Mouse (Mus musculus) common myeloid progenitor, adult 5-6 weeks (primary cell): ENCODE measurements around the gene Mid1. TPM values are rescaled to one million over a fixed set of nuclear protein-coding genes. Genes with fewer than 3 reads are reported as not detected.
"Not testable (repeated sequence)": the region's sequence is repeated elsewhere in the genome, so short reads cannot be mapped to it uniquely, and the experiment has no call there.

Experiments
- ATAC-seq: replicated peaks from 2 replicates; pipeline ENCODE4 v1.8.0; 2016; ENCODE audit warnings: low read depth, mild to moderate bottlenecking, moderate TSS enrichment, inconsistent platforms; ENCODE audit not compliant: poor library complexity, severe bottlenecking
- total RNA-seq: library from RNA; stranded (forward); fragments of 200-1000, 187-1606 nt; gene quantifications from 2 replicates; pipeline ENCODE4 v1.2.3, GENCODE M21; 2017

The Mid1 gene
- total RNA-seq, 1 experiment from 2014 or later, result 10.3 TPM

DNA sequence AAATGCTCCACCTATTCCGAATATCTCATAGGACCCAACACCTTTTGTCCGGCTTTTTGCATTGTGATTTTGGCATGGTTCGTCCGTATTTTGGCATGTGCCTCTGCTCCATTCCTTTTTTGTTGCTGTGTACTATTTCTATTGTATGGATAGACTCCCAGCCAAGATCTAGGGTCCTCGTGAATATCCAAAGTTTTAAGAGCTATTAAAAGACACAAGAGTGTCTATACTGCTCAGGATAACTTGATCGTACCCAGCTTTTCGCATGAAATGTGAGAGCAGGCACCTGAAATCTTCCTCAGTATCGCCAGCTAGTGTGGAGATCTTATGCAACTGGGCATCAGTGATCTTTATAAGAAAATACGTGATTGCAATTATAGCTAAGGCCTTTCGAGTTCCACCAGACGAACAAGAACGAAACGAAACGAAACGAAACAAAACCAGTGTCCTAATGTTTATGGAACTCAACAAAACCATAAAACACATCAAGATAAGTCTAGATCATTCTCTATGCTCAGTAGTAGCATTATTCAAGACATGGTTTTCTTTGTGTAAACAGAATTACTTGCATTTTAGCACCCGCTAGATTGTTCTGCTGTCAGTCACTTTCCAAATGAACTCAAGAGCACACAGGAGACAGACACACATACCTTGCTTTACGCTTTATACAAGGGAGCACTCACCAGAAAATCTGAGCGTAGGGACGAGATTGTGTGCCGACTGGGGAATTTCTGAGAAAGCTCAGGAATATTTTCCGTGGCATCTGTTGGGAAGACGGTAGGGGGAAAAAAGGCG is 297.8 kb downstream of the Mid1 start:
- ATAC-seq, result not testable (repeated sequence)

DNA sequence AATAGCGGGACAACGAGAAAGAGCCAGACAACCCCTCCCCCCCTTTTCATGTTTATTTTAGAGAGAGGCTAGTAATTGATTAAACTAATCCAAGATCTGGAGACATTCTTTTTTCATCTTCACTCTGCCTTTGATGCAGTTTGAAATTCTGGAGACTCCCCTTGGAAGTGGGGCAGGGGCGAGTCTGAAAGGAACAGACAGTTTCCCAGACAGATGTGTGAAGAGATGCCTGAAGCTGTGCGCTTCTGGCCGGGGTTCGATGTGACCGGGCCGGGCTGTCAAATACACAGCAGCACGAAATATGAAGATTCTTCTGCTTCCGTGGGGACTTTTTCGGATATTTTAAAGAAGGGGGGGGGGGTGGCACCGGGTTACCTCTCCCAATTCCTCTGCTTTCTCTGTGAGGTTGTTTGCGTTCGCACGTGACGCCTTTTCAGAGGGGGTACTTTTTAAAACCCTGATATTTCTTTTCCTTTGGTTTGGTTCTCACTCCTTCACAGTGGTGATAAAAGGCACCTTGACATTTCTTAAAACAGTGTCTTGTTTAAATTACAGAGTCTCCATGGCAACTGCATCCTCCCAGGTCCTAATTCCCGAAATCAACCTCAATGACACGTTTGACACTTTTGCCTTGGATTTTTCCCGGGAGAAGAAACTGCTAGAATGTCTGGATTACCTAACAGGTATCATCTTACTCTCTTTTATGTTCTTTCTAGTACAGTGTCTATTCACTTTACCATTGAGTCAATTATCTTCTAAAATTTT is 298.6 kb downstream of the Mid1 start:
- ATAC-seq, result not testable (repeated sequence)

DNA sequence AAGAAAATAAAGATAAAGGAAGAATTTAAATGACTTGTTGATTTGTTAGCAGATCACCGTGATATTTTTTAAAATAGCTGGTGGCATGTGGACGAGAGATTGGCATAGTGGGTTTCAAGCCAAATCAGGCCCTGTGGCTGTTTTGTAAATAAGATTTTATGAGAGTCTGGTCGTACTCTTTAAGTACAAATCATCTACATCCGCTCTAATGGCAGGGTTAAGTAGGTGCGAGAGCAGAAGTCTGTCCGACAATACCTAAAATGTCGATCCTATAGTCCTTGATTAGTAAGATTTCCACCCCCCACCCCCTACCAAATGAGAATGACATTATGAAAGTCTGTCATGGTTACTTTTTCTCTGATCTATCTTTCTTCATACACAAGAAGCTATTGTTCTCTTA is 299.3 kb downstream of the Mid1 start:
- not testable (repeated sequence) for ATAC-seq

DNA sequence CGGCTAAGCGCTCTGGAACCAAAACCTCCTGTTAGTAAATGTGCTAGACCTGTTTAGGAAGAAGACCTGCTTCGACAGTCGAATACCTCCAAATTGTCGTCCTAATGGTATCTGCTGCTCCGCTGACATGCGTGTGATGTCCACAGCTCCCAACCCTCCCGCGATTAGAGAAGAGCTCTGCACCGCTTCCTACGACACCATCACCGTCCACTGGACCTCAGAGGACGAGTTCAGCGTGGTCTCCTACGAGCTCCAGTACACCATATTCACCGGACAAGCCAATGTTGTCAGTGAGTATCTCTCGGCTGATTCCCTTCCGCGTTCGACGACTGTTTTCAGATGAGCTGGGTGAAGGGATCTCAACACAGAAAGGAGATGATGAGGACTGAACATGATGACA is 299.9 kb downstream of the Mid1 start:
- ATAC-seq, result not testable (repeated sequence)

DNA sequence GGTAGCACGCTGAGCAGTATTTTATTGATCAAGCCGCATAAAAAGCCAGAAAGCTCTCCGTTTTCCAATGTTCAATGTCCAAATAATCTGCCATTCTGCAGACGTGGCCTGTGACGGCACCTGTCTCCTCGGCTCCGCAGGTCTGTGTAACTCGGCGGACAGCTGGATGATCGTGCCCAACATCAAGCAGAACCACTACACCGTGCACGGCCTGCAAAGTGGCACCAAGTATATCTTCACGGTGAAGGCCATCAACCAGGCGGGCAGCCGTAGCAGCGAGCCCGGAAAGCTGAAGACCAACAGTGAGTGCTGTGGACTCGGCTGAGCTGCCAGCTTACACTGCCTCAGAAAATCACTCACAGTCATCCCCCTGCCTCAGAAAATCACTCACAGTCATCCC is 300.8 kb downstream of the Mid1 start:
- ATAC-seq, result not testable (repeated sequence)

DNA sequence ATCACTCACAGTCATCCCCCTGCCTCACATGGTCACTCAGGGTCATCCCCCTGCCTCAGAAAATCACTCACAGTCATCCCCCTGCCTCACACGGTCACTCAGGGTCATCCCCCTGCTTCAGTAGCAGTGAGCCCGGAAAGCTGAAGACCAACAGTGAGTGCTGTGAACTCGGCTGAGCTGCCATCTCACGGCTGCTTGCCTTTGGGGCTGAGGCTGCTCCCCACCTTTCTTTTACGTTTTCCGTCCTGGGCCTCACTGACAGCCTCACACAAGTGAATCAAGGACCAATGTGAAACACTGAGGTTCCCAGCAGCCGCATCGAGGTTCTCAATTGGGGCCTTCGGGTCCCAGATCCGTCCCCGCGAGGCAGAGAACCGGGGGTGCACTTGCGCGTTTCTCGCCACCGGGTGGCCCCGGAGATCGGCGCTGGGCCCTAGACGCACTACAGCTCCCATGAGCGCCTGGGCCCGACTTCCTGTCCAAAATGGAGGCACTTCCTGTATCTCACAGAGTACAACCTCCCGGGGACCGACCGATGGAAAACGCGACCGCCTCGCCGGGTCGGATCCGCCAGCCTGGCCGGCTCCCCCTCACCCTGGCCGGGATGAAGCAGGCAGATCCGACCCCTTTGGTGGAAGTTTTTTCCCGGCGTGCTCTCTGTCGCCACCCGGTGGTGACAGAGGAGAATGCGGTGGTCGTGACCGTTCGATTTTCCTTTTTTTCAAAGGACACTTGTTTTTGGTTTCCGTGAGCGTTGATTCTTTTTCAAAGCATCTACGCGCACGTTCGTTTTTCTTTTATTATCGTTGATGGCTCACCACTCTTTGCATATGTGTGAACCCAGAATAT is 301.7 kb downstream of the Mid1 start:
- peak; percentile 43 for ATAC-seq

DNA sequence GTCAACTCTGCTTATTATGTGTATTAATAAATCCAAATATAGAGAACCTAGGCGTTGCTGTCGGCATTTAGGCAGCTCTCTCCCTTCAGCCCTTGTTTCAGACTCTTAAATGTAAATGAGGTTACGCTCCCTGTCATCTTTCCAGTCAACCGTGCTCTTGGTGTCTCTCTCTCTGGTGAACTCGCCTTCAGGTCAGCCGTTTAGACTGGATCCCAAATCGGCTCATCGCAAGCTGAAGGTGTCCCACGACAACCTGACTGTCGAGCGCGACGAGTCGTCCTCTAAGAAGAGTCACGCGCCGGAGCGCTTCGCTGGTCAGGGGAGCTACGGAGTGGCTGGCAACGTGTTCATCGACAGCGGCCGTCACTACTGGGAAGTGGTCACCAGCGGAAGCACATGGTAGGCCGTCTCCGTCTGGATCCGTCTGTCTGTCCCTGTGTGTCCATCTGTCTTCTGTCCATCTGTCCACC is 302.4 kb downstream of the Mid1 start:
- ATAC-seq, result not testable (repeated sequence)

DNA sequence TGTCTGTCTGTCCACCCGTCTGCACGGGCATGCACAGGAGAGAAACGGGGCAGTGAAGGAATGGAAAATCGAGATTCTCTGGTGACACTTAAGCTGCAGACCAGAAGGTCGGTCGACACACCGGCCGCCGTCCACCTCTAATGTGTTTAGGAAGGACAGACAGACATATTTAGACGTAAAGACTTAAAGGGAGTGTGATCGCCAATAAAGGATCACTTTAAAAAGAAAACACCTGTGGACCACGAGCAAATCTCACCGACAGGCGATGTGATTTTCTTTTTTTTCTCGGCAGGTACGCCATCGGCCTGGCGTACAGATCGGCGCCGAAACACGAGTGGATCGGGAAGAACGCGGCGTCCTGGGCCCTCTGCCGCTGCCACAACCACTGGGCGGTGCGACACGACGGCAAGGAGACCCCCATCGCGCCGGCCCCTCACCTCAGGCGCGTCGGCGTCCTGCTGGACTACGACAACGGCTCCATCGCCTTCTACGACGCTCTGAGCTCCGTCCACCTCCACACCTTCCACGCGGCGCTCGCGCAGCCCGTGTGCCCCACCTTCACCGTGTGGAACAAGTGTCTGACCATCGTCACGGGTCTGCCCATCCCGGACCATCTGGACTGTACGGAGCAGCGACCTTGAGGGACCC is 303.7 kb downstream of the Mid1 start:
- not testable (repeated sequence) for ATAC-seq

DNA sequence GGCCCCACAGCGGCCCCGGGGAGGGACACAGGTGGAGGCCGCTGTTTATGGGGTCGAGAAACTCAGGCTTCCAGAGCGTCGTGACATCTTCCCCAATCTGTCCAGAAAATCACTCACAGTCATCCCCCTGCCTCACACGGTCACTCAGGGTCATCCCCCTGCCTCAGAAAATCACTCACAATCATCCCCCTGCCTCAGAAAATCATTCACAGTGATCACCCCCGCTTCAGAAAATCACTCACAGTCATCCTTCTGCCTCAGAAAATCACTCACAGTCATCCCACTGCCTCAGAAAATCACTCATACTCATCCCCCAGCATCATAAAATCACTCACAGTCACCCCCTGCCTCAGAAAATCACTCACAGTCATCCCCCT is 304.2 kb downstream of the Mid1 start:
- ATAC-seq, result not testable (repeated sequence)

DNA sequence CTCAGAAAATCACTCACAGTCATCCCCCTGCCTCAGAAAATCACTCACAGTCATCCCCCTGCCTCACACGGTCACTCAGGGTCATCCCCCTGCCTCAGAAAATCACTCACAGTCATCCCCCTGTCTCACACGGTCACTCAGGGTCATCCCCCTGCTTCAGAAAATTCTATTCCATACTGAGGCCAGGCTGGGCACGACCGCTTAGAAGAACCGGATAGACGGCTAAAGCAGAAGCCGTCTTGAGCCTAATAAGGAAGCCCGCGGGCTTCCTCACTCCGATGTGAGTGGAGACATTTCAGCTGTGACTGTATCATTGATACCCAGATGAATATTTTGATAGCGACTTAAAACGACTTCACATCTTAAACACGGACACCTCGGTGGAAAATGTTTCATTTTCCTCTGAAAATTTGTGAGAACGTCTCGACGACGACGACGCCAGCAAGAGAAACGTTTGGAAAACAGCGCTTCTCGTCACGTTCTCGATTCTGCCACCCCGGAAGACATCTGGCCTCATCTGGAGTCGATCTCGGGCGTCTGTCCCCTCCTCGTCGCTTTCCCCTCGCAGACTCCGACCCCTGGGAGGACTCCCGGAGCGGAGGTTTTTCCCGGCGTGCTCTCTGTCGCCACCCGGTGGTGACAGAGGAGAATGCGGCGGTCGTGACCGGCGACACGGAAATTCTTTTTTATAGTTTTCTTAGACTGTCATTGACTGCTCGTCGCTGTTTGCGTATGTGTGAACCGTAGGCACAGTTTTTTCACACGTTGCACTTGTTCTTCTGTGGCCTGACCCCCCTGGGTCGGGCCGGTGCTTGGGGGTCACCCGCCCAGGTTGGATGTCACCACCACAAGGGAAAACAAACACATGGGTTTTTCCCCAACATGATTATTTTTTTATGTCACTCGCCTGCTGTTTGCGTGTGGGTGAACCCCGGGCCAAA is 305.0 kb downstream of the Mid1 start:
- ATAC-seq, result peak; percentile 13

DNA sequence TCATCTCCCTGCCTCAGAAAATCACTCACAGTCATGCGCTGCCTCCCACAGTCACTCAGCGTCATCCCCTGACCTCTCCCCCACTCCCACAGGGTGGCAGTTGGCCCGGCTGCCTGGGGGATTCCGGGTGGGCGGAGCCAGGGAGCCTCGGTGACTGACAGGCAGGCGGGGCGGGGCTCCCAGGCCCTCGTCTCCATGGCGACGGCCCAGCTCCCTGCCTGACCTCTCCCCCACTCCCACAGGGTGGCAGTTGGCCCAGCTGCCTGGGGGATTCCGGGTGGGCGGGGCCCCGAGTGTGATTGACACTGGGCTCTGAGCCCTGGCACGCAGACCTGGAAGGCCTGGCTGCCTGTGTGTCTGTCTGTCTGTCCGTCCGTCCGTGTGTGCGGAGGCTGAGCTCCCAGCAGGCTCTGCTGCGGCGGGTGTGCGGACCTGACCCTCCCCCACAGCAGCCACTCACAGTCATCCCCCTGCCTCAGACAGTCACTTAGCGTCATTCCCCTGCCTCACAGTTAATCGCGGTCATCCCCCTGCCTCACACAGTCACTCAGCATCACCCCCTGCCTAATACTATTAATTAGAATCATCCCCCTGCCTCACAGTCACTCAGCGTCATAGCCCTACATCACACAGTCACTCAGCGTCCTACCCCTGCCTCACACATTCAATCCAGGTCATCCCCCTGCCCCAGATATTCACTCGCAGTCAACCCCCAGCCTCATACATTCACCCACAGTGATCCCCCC is 306.3 kb downstream of the Mid1 start:
- peak; percentile 46 for ATAC-seq

DNA sequence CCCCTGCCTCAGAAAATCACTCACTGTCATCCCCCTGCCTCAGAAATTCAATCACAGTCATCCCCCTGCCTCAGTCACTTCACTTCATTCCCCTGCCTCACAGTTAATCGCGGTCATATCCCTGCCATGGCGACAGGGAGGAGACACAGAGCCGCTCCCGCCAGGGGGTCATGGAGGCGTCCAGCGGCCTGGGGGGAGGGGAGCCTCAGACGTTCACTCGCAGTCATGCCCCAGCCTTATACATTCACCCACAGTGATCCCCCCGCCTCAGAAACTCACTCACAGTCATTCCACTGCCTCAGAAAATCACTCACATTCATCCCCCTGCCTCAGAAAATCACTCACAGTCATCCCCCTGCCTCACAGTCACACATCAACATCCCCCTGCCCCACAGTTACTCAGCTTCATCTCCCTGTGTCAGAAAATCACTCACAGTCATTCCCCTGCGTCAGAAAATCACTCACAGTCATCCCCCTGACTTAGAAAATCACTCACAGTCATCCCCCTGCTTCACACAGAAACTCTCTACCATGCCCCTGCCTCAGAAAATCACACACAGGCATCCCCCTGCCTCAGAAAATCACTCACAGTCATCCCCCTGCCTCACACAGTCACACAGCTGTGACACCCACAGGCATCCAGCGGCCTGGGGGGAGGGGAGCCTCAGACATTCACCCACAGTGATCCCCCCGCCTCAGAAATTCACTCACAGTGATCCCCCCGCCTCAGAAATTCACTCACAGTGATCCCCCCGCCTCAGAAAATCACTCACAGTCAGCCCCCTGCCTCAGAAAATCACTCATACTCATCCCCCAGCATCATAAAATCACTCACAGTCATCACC is 307.3 kb downstream of the Mid1 start:
- not testable (repeated sequence) for ATAC-seq

DNA sequence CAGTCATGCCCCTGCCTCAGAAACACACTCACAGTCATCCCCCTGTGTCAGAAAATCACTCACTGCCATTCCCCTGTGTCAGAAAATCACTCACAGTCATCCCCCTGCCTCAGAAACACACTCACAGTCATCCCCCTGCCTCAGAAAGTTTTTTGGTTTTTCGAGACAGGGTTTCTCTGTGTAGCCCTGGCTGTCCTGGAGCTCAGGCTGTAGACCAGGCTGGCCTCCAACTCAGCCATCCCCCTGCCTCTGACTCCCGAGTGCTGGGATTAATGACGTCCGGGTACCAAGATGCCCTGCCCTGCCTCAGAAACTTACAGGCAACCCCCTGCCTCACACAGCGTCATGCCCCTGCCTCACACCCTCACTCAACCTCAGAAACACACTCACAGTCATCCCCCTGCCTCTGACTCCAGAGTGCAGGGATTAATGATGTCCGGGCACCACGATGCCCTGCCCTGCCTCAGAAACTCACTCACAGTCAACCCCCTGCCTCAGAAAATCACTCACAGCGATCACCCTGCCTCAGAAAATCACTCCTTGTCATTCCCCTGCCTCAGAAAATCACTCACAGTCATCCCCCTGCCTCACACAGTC is 308.1 kb downstream of the Mid1 start:
- ATAC-seq, result not testable (repeated sequence)

DNA sequence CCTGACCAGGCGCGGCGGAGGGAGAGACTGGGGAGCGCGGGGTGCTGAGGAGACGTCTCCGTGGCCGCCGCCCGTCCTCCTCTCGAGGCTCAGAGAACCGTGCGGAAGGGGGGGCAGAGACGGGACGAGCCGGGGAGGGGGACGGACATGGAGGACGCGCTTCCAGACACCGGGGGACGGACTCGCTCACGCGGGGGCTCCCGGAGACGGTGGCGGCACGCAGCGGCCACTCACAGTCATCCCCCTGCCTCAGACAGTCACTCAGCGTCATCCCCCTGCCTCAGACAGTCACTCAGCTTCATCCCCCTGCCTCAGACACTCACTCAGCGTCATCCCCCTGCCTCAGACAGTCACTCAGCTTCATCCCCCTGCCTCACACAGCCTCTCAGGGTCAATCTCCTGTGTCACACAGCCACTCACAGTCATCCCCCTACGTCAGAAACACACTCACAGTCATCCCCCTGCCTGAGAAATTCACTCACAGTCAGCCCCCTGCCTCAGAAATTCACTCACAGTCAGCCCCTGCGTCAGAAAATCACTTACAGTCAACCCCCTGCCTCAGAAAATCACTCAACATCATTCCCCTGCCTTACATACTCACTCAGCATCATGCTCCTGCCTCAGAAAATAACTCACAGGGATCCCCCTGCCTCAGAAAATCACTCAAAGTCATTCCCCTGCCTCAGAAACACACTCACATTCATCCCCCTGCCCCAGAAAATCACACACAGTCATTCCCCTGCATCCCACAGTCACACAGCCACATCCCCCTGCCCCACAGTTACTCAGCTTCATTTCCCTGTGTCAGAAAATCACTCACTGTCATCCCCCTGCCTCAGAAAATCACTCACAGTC is 309.2 kb downstream of the Mid1 start:
- not testable (repeated sequence) for ATAC-seq

DNA sequence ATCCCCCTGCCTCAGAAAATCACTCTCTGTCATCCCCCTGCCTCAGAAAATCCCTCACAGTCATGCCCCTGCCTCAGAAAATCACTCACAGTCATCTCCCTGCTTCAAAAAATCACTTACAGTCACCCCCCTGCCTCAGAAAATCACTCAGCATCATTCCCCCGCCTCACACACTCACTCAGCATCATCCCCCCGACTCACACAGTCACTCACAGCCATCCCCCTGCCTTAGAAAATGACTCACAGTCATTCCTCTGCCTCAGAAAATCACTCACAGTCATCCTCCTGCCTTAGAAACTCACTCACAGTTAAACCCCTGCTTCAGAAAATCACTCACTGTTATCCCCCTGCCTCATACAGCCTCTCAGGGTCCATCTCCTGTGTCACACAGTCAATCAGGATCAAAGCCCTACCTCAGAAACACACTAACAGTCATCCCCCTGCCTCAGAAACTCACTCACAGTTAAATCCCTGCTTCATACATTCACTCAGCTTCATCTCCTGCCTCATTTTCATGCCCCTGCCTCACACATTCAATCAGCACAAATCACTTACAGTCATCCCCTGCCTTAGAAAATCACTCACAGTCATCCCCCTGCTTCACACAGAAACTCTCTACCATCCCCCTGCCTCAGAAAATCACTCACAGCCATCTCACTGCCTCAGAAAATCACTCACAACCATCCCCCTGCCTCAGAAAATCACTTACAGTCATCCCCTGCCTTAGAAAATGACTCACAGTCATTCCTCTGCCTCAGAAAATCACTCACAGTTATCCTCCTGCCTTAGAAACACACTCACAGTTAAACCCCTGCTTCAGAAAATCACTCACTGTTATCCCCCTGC is 310.1 kb downstream of the Mid1 start:
- ATAC-seq, result not testable (repeated sequence)
